Mouse (Mus musculus): ENCODE measurements around the gene Ints11. TPM values are rescaled to one million over a fixed set of nuclear protein-coding genes. Genes with fewer than 3 reads are reported as not detected.
A peak's percentile ranks its signal among the peaks of the same experiment; 100 is the strongest.

The Ints11 gene
- 83.6 and 84.7 TPM in 2 replicates for polyA plus RNA-seq (2014; fragmentation: Nextera tagmentation; extraction: Ambion mirVana)

DNA sequence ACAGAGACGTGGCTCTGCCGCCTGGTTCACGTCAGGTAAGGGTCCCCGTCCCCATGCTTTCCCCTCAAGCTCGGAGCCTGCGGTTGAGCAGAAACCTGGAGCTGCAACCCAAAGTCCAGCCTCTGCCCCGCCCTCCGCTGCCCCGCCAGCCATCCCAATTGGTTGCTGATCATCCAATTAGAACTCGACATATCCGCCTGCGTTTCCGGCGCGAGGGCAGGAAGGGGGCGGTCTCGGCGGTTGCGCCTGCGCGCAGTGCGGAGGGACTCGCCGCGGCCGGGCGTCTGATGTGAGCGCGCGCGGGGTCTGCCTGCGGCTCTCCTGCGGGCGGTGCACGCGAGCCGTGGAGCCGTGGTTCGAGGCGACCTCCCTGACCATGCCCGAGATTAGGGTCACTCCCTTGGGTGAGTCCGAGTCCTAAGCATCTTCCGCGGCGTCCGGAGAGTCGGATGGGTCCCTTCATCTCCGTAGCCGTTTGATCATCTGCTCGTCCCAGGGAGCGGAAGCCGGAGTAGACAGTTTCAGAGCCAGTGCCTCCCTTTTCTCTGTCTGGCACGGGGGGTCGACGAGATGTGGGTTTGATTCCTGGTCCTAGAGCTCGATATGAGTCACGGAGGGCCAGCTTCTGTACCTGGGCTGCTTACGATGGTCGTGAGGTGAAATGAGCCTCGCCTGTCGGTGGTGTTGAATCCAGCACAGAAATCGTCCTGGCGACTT lies at the start of gene Ints11, which contains the start of gene Cptp:
Gene Ints11 (plus strand): TSS at position 230 of the 717 bp plus-strand sequence.
Gene Cptp (minus strand): TSS at position 124 of the 717 bp plus-strand sequence.
- peaks cover 4% of the 10 kb centered on the region; the same call in 1 of the 2 replicates for H3K4me1 ChIP-seq (ENCODE audit: insufficient read depth)
- peak within 1 kb of the TSS; percentile 96 for H3K4me2 ChIP-seq
- H3K9ac ChIP-seq: peak within 1 kb of the TSS; percentile 71
- peak; percentile 98 for ATAC-seq (ENCODE audit: insufficient read depth)
- H3K36me3 ChIP-seq (ENCODE audit: insufficient read depth): peaks cover 42% of the 10 kb centered on the region
- WGBS: under 1% methylated on average over 63 of the region's 63 CpGs
- DNase-seq: peak; percentile 97
- H3K27me3 ChIP-seq (ENCODE audit: insufficient read depth, low read length): no peaks in the 10 kb centered on the region
- peak; percentile 20; the same call in 1 of the 2 replicates for TF ChIP-seq CTCF (IDR thresholded peaks at IDR 0.05; ENCODE audit: low read depth)
- 0 out of 2 replicates have a peak within 1 kb of the TSS, but pooled peaks have one; percentile 30 for H3K27ac ChIP-seq (ENCODE audit: low read depth)
- peak within 1 kb of the TSS; percentile 66 for H3K4me3 ChIP-seq (ENCODE audit: low read depth, low read length)
- no peaks in the 10 kb centered on the region for H3K9me3 ChIP-seq (ENCODE audit: low read depth, low read length)

DNA sequence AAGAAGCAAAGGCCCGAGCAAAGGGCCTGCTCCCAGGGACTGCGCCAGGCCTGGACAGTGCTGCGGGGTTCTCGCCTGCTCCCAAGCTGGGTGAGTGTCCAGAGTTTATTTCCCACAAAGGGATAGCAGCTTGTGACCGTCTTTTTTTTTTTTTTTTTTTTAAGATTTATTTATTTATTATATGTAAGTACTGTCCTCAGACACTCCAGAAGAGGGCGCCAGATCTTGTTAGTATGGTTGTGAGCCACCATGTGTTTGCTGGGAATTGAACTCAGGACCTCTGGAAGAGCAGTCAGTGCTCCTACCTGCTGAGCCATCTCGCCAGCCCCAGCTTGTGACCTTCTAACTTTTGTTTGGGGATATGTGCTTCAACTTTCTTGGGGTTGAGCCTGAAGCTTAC lies 48.3 kb upstream of the Ints11 start:
- Histone ChIP-seq H3K4me1 (ENCODE audit: insufficient read depth) (no peaks in the 10 kb centered on the region), H3K9me3 (ENCODE audit: low read depth, low read length) (no peaks in the 10 kb centered on the region), H3K36me3 (ENCODE audit: insufficient read depth) (peaks cover 96% of the 10 kb centered on the region), H3K27ac (ENCODE audit: low read depth) (no peak overlapping the region), H3K4me3 (ENCODE audit: low read depth, low read length) (no peak overlapping the region), H3K27me3 (ENCODE audit: insufficient read depth, low read length) (no peaks in the 10 kb centered on the region), H3K4me2 (no peak overlapping the region), H3K9ac (no peak overlapping the region)
- peak; percentile 46 for TF ChIP-seq CTCF (IDR thresholded peaks at IDR 0.05; ENCODE audit: low read depth)
- ATAC-seq (ENCODE audit: insufficient read depth) (no peak), DNase-seq (peak; percentile 54)
- 71% methylated on average over 7 of the region's 7 CpGs for WGBS

DNA sequence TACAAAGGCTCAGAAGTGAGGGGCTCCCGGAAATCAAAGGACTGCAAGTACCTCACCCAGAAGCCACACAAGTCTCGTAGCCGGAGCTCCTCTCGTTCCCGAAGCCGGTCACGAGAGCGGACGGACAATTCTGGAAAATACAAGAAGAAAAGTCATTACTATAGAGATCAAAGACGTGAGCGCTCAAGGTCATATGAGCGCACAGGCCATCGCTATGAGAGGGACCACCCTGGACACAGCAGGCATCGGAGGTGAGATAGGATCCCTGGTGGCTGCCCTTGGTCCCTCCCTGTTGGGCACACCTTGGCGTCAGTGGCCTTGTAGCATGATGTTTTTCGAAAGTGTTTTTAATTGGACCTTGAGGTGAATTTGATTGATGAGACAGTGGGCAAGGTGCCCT lies 45.9 kb upstream of the Ints11 start:
- no peak for DNase-seq
- peaks cover 91% of the 10 kb centered on the region for H3K36me3 ChIP-seq (ENCODE audit: insufficient read depth)
- H3K27ac ChIP-seq (ENCODE audit: low read depth): no peak overlapping the region
- H3K4me3 ChIP-seq (ENCODE audit: low read depth, low read length): no peak overlapping the region
- H3K4me2 ChIP-seq: no peak overlapping the region
- WGBS: 94% methylated on average over 16 of the region's 16 CpGs
- no peak; the same call in 1 of the 2 replicates for ATAC-seq (ENCODE audit: insufficient read depth)
- H3K4me1 ChIP-seq (ENCODE audit: insufficient read depth): no peaks in the 10 kb centered on the region
- H3K9me3 ChIP-seq (ENCODE audit: low read depth, low read length): no peaks in the 10 kb centered on the region
- no peak overlapping the region for H3K9ac ChIP-seq
- TF ChIP-seq CTCF (IDR thresholded peaks at IDR 0.05; ENCODE audit: low read depth): no peak
- no peaks in the 10 kb centered on the region for H3K27me3 ChIP-seq (ENCODE audit: insufficient read depth, low read length)

DNA sequence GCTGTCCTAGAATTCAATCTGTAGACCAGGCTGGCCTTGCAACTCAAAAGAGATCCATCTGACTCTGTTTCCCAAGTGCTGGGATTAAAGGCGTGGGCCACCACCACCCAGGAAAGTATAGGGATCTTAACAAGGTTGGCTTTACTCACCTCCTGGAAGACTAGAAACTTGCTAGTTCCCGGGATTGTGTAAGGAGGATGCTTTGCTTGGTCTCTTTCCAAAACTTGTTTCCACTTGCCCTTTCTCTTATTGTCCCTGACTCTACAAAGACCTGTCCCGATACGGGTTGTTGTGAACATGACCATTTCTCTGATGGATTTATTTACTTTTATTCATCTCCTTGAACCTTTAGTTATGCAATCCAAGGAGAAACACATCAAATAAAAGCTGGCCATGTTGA lies 39.5 kb upstream of the Ints11 start:
- Histone ChIP-seq H3K4me2 (no peak overlapping the region), H3K4me1 (ENCODE audit: insufficient read depth) (peaks cover 7% of the 10 kb centered on the region; the same call in 1 of the 2 replicates), H3K4me3 (ENCODE audit: low read depth, low read length) (no peak overlapping the region), H3K36me3 (ENCODE audit: insufficient read depth) (peaks cover 41% of the 10 kb centered on the region), H3K27ac (ENCODE audit: low read depth) (no peak overlapping the region), H3K9me3 (ENCODE audit: low read depth, low read length) (no peaks in the 10 kb centered on the region), H3K27me3 (ENCODE audit: insufficient read depth, low read length) (no peaks in the 10 kb centered on the region), H3K9ac (no peak overlapping the region)
- TF ChIP-seq CTCF (IDR thresholded peaks at IDR 0.05; ENCODE audit: low read depth): no peak
- no peak for DNase-seq
- 89% methylated on average over 4 of the region's 4 CpGs for WGBS
- ATAC-seq (ENCODE audit: insufficient read depth): no peak

DNA sequence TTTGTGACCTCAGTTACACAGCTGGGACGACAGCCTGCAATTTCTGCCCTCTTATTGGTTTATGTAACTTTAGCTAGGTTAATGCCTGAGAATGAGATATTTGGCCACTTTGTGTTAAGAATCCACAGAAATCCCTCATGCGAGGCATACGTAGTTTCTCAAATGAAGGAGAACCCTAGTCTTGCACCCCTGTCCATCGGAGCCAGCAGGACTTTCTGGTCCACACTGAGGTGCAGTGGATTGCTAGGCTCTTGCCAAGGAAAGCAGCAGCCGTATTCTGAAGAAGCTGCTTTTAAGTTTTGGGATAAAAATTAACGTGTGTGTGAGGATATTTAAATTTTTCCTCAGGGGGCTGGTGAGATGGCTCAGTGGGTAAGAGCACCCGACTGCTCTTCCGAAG lies 38.8 kb upstream of the Ints11 start:
- H3K4me3 ChIP-seq (ENCODE audit: low read depth, low read length): peak overlapping the region; percentile 77
- H3K27me3 ChIP-seq (ENCODE audit: insufficient read depth, low read length): no peaks in the 10 kb centered on the region
- DNase-seq (no peak), ATAC-seq (ENCODE audit: insufficient read depth) (no peak)
- no peaks in the 10 kb centered on the region for H3K9me3 ChIP-seq (ENCODE audit: low read depth, low read length)
- TF ChIP-seq CTCF (IDR thresholded peaks at IDR 0.05; ENCODE audit: low read depth): no peak
- peaks cover 33% of the 10 kb centered on the region for H3K36me3 ChIP-seq (ENCODE audit: insufficient read depth)
- peak overlapping the region; percentile 93 for H3K4me2 ChIP-seq
- peaks cover 7% of the 10 kb centered on the region; the same call in 1 of the 2 replicates for H3K4me1 ChIP-seq (ENCODE audit: insufficient read depth)
- no peak overlapping the region for H3K9ac ChIP-seq
- 47% methylated on average over 8 of the region's 8 CpGs for WGBS
- peak overlapping the region; percentile 55; the same call in 1 of the 2 replicates for H3K27ac ChIP-seq (ENCODE audit: low read depth)

DNA sequence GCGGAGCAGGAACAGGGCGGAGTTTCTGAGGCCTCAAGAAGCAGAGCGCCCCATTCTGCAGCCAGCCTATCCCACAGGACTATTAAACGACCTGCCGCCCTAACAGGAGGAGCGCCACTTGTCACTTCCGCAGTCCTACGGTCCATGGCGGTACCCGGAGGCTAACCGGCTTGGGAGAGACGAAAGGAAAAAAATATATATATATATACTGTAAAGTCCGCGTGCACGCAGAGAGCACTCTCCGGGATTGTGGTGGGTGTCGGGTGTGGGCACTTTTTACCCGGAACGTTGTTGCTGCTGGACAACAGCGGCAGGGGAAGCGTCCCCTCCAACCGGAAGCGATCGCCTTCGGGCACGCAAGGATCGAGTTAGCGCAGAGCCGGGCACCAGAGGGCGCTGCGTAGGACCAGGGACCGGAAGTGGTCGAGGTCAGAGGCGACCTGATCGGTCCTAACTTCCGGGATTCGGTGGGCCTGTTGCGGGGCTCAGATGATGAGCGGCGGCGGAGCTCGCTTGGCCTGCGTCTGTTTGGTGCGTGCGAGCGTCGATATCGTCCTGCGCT lies 38.1 kb upstream of the Ints11 start, which contains the start of gene Aurkaip1:
Gene Aurkaip1 (plus strand): TSS at position 68 of the 562 bp plus-strand sequence.
- DNase-seq: peak; percentile 99
- H3K4me1 ChIP-seq (ENCODE audit: insufficient read depth): peaks cover 7% of the 10 kb centered on the region; the same call in 1 of the 2 replicates
- peak within 1 kb of the TSS; percentile 77 for H3K4me3 ChIP-seq (ENCODE audit: low read depth, low read length)
- H3K9ac ChIP-seq: peak within 1 kb of the TSS; percentile 88
- H3K36me3 ChIP-seq (ENCODE audit: insufficient read depth): peaks cover 30% of the 10 kb centered on the region
- H3K27ac ChIP-seq (ENCODE audit: low read depth): peak within 1 kb of the TSS; percentile 85
- under 1% methylated on average over 49 of the region's 49 CpGs for WGBS
- peak within 1 kb of the TSS; percentile 93 for H3K4me2 ChIP-seq
- no peaks in the 10 kb centered on the region for H3K9me3 ChIP-seq (ENCODE audit: low read depth, low read length)
- H3K27me3 ChIP-seq (ENCODE audit: insufficient read depth, low read length): no peaks in the 10 kb centered on the region
- TF ChIP-seq CTCF (IDR thresholded peaks at IDR 0.05; ENCODE audit: low read depth): peak; percentile 95
- peak; percentile 91 for ATAC-seq (ENCODE audit: insufficient read depth)

DNA sequence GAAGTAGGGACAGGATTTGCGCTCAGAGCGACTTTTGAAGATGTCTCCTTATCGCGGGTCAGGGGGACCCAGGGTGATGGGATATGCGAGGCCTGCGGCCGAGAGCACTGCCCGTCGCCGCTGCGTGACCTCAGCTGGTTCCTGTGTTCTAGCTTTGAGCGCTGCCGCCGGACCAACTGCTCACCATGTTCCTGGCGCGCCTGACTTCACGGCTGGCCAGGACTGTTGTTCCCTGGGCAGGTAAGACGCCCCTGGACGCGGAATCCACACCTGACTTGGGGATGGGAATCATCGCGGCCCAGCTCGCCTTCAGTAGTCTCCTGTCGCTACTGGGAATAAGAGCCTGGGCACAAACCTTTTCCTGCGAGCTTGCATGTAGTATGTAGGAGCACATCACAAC lies 37.5 kb upstream of the Ints11 start:
- no peak for TF ChIP-seq CTCF (IDR thresholded peaks at IDR 0.05; ENCODE audit: low read depth)
- Histone ChIP-seq H3K27ac (ENCODE audit: low read depth) (peak overlapping the region; percentile 85), H3K4me3 (ENCODE audit: low read depth, low read length) (peak overlapping the region; percentile 77), H3K4me2 (peak overlapping the region; percentile 93), H3K9me3 (ENCODE audit: low read depth, low read length) (no peaks in the 10 kb centered on the region), H3K4me1 (ENCODE audit: insufficient read depth) (peaks cover 7% of the 10 kb centered on the region; the same call in 1 of the 2 replicates), H3K9ac (peak overlapping the region; percentile 88), H3K36me3 (ENCODE audit: insufficient read depth) (peaks cover 24% of the 10 kb centered on the region), H3K27me3 (ENCODE audit: insufficient read depth, low read length) (no peaks in the 10 kb centered on the region)
- ATAC-seq (ENCODE audit: insufficient read depth) (peak; percentile 13; the same call in 1 of the 2 replicates), DNase-seq (no peak)
- WGBS: under 1% methylated on average over 25 of the region's 25 CpGs
